Mouse (Mus musculus) erythroblast, embryonic 14.5 days (primary cell): Measurements from ENCODE around the gene Rgs8. TPM values are rescaled to one million over a fixed set of nuclear protein-coding genes. Genes with fewer than 3 reads are reported as not detected.

Source experiments
- H3K27me3 ChIP-seq: 2 replicates; pipeline ENCODE4 v1.6.1; 2012; ENCODE audit warnings: inconsistent platforms; ENCODE audit not compliant: control insufficient read depth
- H3K36me3 ChIP-seq: 2 replicates; pipeline ENCODE4 v1.6.1; 2012; ENCODE audit warnings: mild to moderate bottlenecking, inconsistent platforms; ENCODE audit not compliant: control insufficient read depth
- H3K4me1 ChIP-seq: 2 replicates; pipeline ENCODE4 v1.6.1; 2012; ENCODE audit warnings: inconsistent platforms; ENCODE audit not compliant: control insufficient read depth
- H3K4me3 ChIP-seq: replicated peaks from 2 replicates; pipeline ENCODE3; 2012; ENCODE audit warnings: moderate library complexity, mild to moderate bottlenecking, inconsistent platforms
- H3K9me3 ChIP-seq: 2 replicates; pipeline ENCODE4 v1.6.1; 2012; ENCODE audit warnings: low read length, inconsistent platforms, mixed read lengths; ENCODE audit not compliant: control insufficient read depth
- GATA1 ChIP-seq: IDR thresholded peaks from 2 replicates; pipeline ENCODE4 v1.6.1; 2012; ENCODE audit warnings: low read length, inconsistent platforms, mixed read lengths
- TAL1 ChIP-seq: IDR thresholded peaks from 3 replicates; pipeline ENCODE4 v1.6.1; 2012; ENCODE audit warnings: low read length, inconsistent platforms, mixed read lengths
- polyA plus RNA-seq: library from polyadenylated mRNA; stranded (reverse); fragments of >175 nt; gene quantifications from 2 replicates; pipeline ENCODE4 v1.2.3, GENCODE M21; 2012

Gene Rgs8
- polyA plus RNA-seq, 1 experiment, result not detected

DNA sequence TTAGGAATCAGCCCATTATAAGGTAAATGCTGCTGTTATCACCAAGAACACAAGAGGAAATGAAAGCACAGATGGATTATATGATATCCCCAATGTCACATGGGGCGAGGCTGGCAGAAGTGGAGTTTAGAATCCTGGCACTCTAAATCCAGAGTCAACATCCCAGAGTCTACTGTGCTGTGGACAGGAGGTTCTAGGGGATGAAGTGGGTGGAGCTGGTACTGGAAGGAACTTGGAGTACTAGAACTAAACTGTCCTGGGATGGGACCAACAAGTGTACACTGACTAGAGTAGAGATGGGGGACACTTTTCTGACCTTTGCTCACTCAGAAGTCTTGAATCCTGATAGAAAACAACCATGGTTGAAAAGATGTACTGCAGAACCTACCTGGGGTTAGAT is 48.6 kb downstream of the Rgs8 start:
- Histone ChIP-seq H3K36me3 (no peaks in the 10 kb centered on the region), H3K9me3 (no peaks in the 10 kb centered on the region), H3K4me1 (no peaks in the 10 kb centered on the region), H3K4me3 (no peak overlapping the region), H3K27me3 (no peaks in the 10 kb centered on the region; the same call in 1 of the 2 replicates)
- TF ChIP-seq TAL1 (no peak), GATA1 (no peak)

DNA sequence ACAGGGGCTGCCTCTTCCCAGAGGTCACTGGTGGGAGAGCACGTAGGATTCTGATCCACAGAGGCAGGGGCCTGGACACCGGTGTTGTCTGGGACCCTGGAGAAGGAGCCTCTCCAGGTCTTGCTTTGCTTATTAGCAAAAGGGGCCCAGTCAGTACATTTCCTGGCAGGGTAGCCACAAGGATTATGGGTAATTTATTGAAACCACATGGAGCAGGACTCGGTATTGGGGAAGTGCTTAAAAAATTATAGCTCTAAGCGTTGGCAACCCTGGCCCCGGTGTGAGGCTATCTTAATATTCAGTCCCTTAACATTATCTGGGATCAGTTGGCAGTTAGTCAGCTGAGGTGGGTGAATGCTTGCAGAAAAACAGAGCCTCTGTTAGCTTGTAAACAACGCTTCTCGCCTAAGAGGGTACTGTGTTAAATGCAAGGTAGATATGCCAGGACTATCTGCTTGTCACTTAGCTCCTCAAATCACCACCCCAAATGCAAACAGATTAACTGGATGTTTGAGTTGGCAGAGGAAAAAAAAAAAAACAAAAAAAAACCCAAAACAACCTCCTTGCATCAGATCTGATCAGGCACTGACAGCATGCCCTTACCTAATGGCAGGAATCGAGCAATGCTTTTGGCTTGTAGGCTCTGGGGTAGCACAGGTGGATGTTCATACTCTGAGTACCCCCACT is 49.5 kb downstream of the Rgs8 start:
- H3K4me1 ChIP-seq, result no peaks in the 10 kb centered on the region
- H3K36me3 ChIP-seq, result no peaks in the 10 kb centered on the region
- TF ChIP-seq GATA1 (no peak), TAL1 (no peak)
- H3K9me3 ChIP-seq, result no peaks in the 10 kb centered on the region
- no peaks in the 10 kb centered on the region; the same call in 1 of the 2 replicates for H3K27me3 ChIP-seq
- no peak overlapping the region for H3K4me3 ChIP-seq

DNA sequence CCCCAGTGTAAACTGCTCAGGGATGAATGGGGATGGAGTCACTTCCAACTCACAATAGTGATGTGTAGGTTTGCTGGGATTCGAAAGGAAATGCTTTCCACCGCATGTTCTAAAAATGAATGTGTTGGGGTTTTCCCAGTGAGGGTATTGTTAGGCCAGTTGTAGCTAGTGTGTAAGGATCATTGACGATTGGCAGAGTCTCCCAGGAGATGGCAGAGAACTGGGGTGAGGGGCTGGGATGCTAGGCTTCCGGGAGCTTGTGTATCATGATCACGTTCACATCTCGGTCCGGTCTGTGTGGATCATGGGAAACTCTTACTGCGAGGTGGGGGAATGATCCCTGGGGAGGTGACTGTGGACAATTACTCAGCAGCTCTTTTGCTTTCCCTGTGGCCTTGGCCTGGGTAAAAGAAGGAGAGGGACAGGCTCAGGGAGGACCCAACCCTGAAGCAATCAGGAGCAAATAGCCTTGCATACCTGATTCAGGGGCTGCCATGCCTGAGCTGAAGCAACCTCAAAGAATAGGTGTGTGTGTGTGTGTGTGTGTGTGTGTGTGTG is 50.1 kb downstream of the Rgs8 start:
- H3K9me3 ChIP-seq, result no peaks in the 10 kb centered on the region
- no peak overlapping the region for H3K4me3 ChIP-seq
- no peaks in the 10 kb centered on the region; the same call in 1 of the 2 replicates for H3K27me3 ChIP-seq
- H3K4me1 ChIP-seq, result no peaks in the 10 kb centered on the region
- H3K36me3 ChIP-seq, result no peaks in the 10 kb centered on the region
- no peak for TF ChIP-seq TAL1
- TF ChIP-seq GATA1, result no peak

DNA sequence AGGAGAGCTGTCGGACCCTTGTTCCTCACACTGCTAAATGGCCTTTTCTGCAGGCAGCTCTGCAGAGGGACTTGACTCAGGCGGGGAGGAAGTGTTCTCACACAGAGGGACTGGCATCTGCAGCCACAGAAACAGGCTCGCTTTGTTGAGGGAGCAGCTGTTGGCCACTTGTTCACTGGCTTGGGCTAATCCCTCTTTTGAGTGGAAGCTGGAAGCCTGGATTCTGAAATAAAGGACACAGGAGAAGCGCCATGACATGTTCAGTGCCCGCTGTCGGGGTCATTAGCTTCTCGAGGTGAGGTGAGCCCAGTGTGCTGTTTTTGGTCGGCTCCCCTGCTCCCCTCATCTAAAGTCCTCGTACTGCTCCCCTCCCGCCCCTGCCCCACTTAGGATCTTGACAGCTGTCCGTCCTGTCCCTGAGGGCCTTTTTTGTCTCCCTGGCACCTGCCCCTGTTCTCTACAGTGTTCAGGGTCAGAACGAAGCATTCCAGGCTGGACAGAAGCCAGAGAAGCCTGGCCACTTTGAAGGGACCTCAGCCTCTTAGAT is 50.7 kb downstream of the Rgs8 start:
- no peaks in the 10 kb centered on the region; the same call in 1 of the 2 replicates for H3K27me3 ChIP-seq
- H3K36me3 ChIP-seq, result no peaks in the 10 kb centered on the region
- no peaks in the 10 kb centered on the region for H3K4me1 ChIP-seq
- H3K9me3 ChIP-seq, result peaks cover under 1% of the 10 kb centered on the region; the same call in 1 of the 2 replicates
- H3K4me3 ChIP-seq, result no peak overlapping the region
- TF ChIP-seq TAL1 (no peak), GATA1 (no peak)

DNA sequence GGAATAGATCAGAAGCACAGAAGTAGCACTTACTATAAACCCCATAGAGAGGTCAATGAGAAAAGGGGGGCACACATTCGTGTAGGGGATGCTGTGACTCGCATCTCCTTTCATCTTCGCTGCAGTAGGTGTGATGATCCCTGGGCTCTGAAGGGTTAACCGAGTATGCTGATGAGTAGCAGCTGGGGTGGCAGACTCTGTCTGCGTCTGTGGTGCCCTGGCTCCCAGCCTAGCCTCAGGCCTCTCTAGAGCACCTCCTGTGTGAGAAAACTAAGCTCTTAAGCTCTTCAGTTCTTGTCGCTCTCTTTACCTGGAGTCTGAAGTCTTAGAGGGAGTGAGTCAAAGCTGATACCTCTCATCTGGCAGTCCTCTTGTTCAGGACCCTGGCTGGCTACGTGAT is 51.3 kb downstream of the Rgs8 start:
- no peaks in the 10 kb centered on the region; the same call in 1 of the 2 replicates for H3K27me3 ChIP-seq
- H3K9me3 ChIP-seq, result peaks cover 2% of the 10 kb centered on the region; the same call in 1 of the 2 replicates
- TF ChIP-seq GATA1 (no peak), TAL1 (no peak)
- H3K4me3 ChIP-seq, result no peak overlapping the region
- no peaks in the 10 kb centered on the region for H3K36me3 ChIP-seq
- H3K4me1 ChIP-seq, result no peaks in the 10 kb centered on the region

DNA sequence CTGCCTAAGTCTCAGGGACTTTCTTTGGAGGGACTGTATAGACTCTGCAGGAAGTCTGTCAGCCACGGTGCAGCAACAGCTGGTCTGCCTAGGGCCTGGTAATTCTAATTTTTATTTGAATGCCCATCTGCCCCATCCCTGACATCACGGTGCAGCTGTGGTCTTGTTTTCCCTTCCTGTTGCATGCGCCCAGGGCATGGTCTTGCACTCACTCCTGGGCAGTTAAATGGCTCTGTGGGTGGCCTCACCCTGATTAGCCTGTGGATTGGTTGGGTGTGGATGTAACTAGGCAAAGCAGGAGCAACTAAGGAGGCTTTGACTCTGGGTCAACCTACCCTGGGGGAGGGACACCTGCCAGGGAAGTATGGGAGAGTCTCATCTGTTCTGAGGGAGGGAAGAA is 52.2 kb downstream of the Rgs8 start:
- Histone ChIP-seq H3K27me3 (no peaks in the 10 kb centered on the region; the same call in 1 of the 2 replicates), H3K36me3 (no peaks in the 10 kb centered on the region), H3K4me3 (no peak overlapping the region), H3K9me3 (peaks cover 2% of the 10 kb centered on the region; the same call in 1 of the 2 replicates), H3K4me1 (no peaks in the 10 kb centered on the region)
- no peak for TF ChIP-seq GATA1
- no peak for TF ChIP-seq TAL1

DNA sequence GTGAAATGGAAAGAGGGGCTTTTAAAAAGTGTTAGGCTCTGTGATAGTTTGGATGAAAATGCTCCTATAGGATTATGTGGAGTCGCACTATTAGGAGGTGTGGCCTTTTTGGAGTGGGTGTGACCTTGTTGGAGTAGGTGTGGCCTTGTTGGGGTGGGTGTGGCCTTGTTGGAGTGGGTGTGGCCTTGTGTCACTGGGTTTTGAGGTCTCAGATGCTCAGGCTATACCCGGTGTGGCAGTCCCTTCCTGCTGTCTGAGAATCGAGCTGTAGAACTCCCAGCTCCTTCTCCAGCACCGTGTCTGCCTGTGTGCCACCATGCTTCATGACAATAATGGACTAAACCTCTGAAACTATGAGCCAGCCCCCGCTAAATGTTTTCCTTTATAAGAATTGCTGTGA is 55.8 kb downstream of the Rgs8 start:
- no peak for TF ChIP-seq TAL1
- no peak for TF ChIP-seq GATA1
- H3K9me3 ChIP-seq, result peaks cover 2% of the 10 kb centered on the region; the same call in 1 of the 2 replicates
- H3K36me3 ChIP-seq, result no peaks in the 10 kb centered on the region
- H3K27me3 ChIP-seq, result no peaks in the 10 kb centered on the region; the same call in 1 of the 2 replicates
- H3K4me3 ChIP-seq, result no peak overlapping the region
- H3K4me1 ChIP-seq, result no peaks in the 10 kb centered on the region

DNA sequence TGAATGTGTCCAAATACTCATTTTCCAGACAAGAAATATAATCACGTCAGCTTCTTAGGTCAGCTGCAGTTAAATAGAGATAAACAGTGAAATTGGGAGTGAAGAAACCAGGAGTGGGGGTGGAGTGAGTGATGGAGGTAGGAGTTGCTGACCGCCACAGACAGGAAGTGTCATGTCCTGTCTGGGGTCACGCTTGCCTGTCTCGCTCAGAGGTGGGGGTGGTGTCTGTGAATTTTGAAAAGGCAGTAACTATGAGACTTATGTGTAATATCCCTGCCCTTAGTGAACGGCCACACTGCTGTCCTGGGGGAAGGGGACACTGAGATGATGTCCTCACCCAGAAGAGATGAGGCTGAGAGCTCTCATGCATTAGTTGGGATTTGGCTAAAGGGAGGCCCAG is 56.6 kb downstream of the Rgs8 start:
- Histone ChIP-seq H3K36me3 (no peaks in the 10 kb centered on the region), H3K4me1 (no peaks in the 10 kb centered on the region), H3K9me3 (peaks cover 2% of the 10 kb centered on the region; the same call in 1 of the 2 replicates), H3K4me3 (no peak overlapping the region), H3K27me3 (no peaks in the 10 kb centered on the region)
- TF ChIP-seq GATA1 (no peak), TAL1 (no peak)

DNA sequence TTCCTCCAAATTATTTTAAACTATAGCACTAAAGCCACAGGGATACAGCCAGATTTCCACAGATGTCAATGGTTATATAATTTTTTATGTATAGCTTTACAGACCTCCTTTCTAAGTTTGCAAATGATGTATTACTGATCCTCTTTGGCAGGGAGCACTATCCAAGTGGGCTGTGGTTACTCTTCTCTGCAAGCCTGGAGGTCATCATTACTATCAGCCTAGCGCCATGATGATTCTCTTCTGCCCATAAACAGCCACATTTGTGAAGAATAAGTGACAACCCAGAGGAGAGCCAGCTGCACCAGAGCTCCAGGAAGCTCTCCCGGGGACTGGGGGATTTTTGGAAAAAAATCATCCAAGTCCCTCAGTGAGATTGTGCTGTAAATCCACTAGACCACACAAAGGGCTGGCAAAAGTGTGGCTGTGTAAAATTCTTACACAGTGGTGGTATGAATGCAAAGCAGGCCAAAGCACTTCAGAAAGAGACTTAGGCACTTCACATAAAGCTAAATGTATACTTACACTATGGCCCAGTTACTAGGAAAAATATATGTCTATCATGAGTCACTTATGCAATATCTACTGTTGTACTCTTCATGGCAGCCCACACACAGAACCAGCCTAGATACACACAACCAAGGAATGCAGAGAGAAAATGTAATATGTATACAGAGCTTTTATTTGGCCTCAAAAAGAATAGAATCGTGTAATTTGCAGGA is 58.9 kb downstream of the Rgs8 start:
- TF ChIP-seq GATA1 (no peak), TAL1 (no peak)
- Histone ChIP-seq H3K9me3 (peaks cover 2% of the 10 kb centered on the region; the same call in 1 of the 2 replicates), H3K36me3 (no peaks in the 10 kb centered on the region), H3K27me3 (no peaks in the 10 kb centered on the region), H3K4me1 (no peaks in the 10 kb centered on the region), H3K4me3 (no peak overlapping the region)
